Mouse (Mus musculus): Measurements from ENCODE around the gene Rdh16. TPM values are rescaled to one million over a fixed set of nuclear protein-coding genes. Genes with fewer than 3 reads are reported as not detected.
"Not testable (repeated sequence)": the region's sequence is repeated elsewhere in the genome, so short reads cannot be mapped to it uniquely, and the experiment has no call there.

The Rdh16 gene
- polyA plus RNA-seq, 1 experiment from 2014 or later, result not detected

DNA sequence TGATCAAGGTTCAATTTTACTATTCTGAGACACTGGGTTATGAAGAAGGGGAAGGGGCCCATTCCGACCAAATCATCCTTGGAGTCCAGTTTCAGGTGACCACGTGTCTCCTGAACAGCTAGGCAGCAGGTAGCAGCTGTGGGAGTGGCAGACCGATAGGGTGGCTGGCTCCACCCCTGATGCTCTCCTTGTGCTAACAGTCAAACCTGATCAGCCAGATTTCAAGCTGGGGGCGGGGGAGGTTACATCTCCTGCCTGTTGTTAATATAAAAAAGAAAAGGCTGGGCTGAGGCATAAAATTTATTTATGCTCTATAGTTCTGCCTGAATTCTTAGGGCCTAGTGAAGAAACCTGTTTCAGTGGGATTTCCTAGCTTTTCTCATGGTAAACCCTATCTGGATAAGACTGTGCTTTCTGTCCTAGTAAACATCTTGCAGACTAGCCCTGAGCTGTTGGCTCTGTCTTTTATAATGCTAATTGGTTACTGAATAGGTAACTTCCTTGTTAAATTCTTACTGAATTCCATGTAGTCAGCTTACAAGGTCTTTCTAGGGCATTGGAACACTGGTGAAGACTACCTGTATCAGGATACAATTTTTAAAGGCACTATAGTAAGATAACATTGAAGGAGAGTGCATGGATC, 16.4 kb downstream of the Rdh16 start:
- H3K27me3 ChIP-seq (ENCODE audit: control insufficient read depth, insufficient read depth, low read length); H3K4me1 ChIP-seq (ENCODE audit: control insufficient read depth, insufficient read depth, low read length); H3K36me3 ChIP-seq (ENCODE audit: control insufficient read depth, insufficient read depth, low read length); H3K27ac ChIP-seq (ENCODE audit: low read depth, low read length); H3K4me3 ChIP-seq (ENCODE audit: low read depth, low read length); H3K4me2 ChIP-seq (ENCODE audit: low read depth); H3K9ac ChIP-seq (ENCODE audit: low read length); ATAC-seq (ENCODE audit: insufficient read depth, low FRiP score, low TSS enrichment); H3K9me3 ChIP-seq (ENCODE audit: control insufficient read depth, low read length); DNase-seq (ENCODE audit: low spot score): not testable (repeated sequence)
- 80% methylated on average over 4 of the region's 4 CpGs for WGBS

DNA sequence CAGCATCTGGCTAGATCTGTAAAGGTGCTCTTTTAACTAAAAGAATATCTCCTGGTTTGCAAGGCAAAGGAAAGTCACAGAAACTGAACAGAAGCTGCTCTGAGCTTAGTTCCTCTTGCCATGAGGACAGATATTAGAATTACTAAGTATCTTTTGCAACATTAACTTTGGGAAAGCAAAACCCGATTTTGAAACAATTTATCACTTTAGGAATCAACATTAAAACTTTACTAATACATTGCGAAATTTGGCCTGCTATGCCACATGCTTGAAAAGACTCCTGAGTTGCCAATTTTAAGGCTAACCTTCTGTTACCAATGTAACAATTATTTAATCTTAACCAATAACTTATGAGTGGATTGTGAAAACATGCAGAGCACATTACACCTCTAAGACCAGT, 20.9 kb downstream of the Rdh16 start:
- not testable (repeated sequence) for H3K4me2 ChIP-seq (ENCODE audit: low read depth); H3K36me3 ChIP-seq (ENCODE audit: control insufficient read depth, insufficient read depth, low read length); H3K4me1 ChIP-seq (ENCODE audit: control insufficient read depth, insufficient read depth, low read length); H3K27me3 ChIP-seq (ENCODE audit: control insufficient read depth, insufficient read depth, low read length); H3K9me3 ChIP-seq (ENCODE audit: control insufficient read depth, low read length); ATAC-seq (ENCODE audit: insufficient read depth, low FRiP score, low TSS enrichment); DNase-seq (ENCODE audit: low spot score); H3K4me3 ChIP-seq (ENCODE audit: low read depth, low read length); H3K9ac ChIP-seq (ENCODE audit: low read length); H3K27ac ChIP-seq (ENCODE audit: low read depth, low read length)
- 90% methylated on average over 2 of the region's 2 CpGs for WGBS

DNA sequence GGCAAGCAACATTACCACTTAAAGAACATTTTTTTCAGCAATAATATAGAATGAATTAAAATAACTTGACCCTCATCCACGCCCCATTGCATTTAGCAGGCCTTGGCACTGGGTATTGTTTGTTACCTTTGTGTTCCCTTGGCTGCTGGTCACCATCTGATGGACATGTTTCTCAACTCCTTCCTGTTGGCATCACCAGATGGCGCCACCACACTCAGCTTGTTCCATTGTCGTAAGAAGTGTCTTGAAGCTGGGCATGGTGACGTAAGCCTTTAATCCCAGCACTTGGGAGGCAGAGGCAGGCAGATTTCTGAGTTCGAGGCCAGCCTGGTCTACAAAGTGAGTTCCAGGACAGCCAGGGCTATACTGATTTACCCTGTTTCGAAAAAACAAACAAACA, 24.4 kb downstream of the Rdh16 start:
- H3K9ac ChIP-seq (ENCODE audit: low read length), result no peak overlapping the region
- no peaks in the 10 kb centered on the region for H3K9me3 ChIP-seq (ENCODE audit: control insufficient read depth, low read length)
- no peak overlapping the region for H3K27ac ChIP-seq (ENCODE audit: low read depth, low read length)
- WGBS, result 82% methylated on average over 6 of the region's 6 CpGs
- no peak overlapping the region for H3K4me2 ChIP-seq (ENCODE audit: low read depth)
- H3K4me3 ChIP-seq (ENCODE audit: low read depth, low read length), result no peak overlapping the region
- ATAC-seq (ENCODE audit: insufficient read depth, low FRiP score, low TSS enrichment) (no peak), DNase-seq (ENCODE audit: low spot score) (no peak)
- H3K27me3 ChIP-seq (ENCODE audit: control insufficient read depth, insufficient read depth, low read length), result no peaks in the 10 kb centered on the region
- H3K36me3 ChIP-seq (ENCODE audit: control insufficient read depth, insufficient read depth, low read length), result no peaks in the 10 kb centered on the region
- no peaks in the 10 kb centered on the region for H3K4me1 ChIP-seq (ENCODE audit: control insufficient read depth, insufficient read depth, low read length)

DNA sequence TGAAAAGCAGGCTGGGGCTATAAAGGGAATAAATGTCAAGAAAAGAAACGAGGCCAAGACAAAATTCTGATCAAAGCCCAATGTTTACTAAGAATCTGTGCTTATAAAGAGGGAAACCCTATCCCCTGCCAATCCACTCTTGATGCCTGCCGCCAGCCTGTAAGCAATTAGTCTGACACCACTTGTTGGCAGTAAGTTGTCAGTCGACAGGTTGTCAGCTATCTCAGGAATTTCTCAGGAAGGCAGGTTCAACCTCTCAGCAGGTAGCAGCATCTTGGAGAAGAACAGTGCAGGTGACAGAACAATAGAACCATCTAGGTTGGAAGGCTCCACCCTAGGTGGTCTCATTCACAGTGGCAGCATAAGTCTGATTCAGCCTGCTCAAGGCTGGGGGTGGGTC, 28.2 kb downstream of the Rdh16 start:
- H3K27me3 ChIP-seq (ENCODE audit: control insufficient read depth, insufficient read depth, low read length), result no peaks in the 10 kb centered on the region
- H3K9ac ChIP-seq (ENCODE audit: low read length), result no peak overlapping the region
- H3K9me3 ChIP-seq (ENCODE audit: control insufficient read depth, low read length), result no peaks in the 10 kb centered on the region
- WGBS, result 79% methylated on average over 3 of the region's 3 CpGs
- no peak overlapping the region for H3K27ac ChIP-seq (ENCODE audit: low read depth, low read length)
- no peak for DNase-seq (ENCODE audit: low spot score)
- no peak overlapping the region for H3K4me3 ChIP-seq (ENCODE audit: low read depth, low read length)
- ATAC-seq (ENCODE audit: insufficient read depth, low FRiP score, low TSS enrichment), result no peak
- no peaks in the 10 kb centered on the region for H3K36me3 ChIP-seq (ENCODE audit: control insufficient read depth, insufficient read depth, low read length)
- no peaks in the 10 kb centered on the region for H3K4me1 ChIP-seq (ENCODE audit: control insufficient read depth, insufficient read depth, low read length)
- H3K4me2 ChIP-seq (ENCODE audit: low read depth), result no peak overlapping the region

DNA sequence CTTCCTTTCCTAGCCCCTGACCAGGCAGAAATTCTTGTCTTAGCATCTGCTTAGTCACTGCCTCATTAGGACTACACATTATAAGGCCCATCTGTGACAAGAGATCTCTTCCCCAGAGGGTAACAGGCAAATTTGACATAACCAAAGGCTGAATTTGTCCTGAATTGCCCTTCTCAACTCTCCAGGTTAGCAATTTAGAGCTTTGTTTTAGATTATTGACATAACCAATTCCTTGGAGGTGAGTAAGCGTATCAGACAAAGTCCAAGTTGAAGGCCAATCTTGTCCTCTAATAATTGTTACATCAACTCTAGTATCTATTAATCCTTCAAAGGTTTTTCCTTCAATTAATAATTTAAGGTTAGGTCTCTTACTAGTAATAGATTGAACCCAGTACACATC, 33.2 kb downstream of the Rdh16 start:
- H3K4me1 ChIP-seq (ENCODE audit: control insufficient read depth, insufficient read depth, low read length); H3K9me3 ChIP-seq (ENCODE audit: control insufficient read depth, low read length); DNase-seq (ENCODE audit: low spot score); ATAC-seq (ENCODE audit: insufficient read depth, low FRiP score, low TSS enrichment); H3K27me3 ChIP-seq (ENCODE audit: control insufficient read depth, insufficient read depth, low read length); H3K9ac ChIP-seq (ENCODE audit: low read length); H3K27ac ChIP-seq (ENCODE audit: low read depth, low read length); H3K36me3 ChIP-seq (ENCODE audit: control insufficient read depth, insufficient read depth, low read length); H3K4me3 ChIP-seq (ENCODE audit: low read depth, low read length); H3K4me2 ChIP-seq (ENCODE audit: low read depth): not testable (repeated sequence)
- WGBS, result 96% methylated on average over 1 of the region's 1 CpGs

DNA sequence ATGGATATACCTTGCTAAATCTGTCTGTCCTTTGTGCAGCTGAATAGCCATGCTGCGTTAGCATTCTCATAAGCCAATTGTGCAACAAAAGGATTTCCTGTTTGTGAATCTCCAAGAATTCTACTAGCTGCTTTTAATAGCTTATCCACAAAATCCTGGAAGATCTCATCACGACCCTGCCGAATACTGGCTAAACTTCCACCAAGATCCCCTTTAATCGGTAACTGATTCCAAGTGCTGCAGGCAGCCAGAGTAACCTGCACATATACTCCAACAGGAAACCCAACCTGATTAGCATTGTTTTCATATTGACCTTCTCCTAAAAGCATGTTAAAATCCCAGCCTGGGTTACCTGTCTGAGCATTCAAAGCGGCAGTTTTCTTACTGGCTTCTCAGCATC, 34.3 kb downstream of the Rdh16 start:
- 86% methylated on average over 5 of the region's 5 CpGs for WGBS

DNA sequence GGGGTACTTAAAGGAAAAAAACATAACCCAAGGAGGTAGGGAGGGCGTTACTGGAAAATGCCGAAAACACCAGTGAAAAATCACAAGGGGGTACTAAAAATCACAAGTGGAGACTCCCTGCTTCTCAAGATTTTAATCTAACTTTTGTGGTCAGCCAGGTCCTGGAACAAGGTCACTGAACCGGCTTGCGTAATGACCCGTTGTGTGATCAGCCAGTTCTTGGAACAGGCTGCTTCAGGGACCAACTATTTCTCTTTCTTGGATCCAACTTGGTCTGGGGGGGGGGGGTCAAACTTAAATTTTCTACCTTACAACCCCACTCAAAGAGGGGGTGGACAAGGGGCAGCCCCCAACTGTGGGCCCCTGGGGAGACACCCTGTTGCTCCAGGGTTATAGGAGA, 36.8 kb downstream of the Rdh16 start:
- DNase-seq (ENCODE audit: low spot score); H3K27ac ChIP-seq (ENCODE audit: low read depth, low read length): not testable (repeated sequence)

More for the DNA sequence above, 34.3 kb downstream of the Rdh16 start:
- Histone ChIP-seq H3K9me3 (ENCODE audit: control insufficient read depth, low read length) (no peaks in the 10 kb centered on the region), H3K4me2 (ENCODE audit: low read depth) (no peak overlapping the region), H3K36me3 (ENCODE audit: control insufficient read depth, insufficient read depth, low read length) (no peaks in the 10 kb centered on the region), H3K27me3 (ENCODE audit: control insufficient read depth, insufficient read depth, low read length) (no peaks in the 10 kb centered on the region), H3K4me1 (ENCODE audit: control insufficient read depth, insufficient read depth, low read length) (no peaks in the 10 kb centered on the region), H3K27ac (ENCODE audit: low read depth, low read length) (no peak overlapping the region), H3K9ac (ENCODE audit: low read length) (no peak overlapping the region), H3K4me3 (ENCODE audit: low read depth, low read length) (no peak overlapping the region)
- ATAC-seq (ENCODE audit: insufficient read depth, low FRiP score, low TSS enrichment) (no peak), DNase-seq (ENCODE audit: low spot score) (no peak)

DNA sequence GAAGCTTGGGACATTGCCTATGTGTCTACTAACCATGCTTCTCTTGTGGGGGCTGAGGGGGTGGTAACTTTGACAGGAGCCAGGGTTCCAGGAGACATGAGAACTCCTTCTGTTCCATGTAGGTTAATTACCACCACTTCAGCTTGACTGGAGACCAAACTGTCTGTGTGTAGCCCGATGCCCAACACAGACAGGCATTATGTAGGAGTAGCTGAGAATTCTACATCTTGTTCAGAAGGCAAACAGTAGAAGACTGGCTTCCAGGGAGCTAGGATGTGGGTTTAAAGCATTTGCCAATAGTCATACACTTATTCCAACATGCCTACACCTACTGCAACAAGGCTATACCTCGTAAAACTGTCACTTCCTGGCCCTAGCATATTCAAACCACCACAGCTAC, 37.6 kb downstream of the Rdh16 start:
- no peak overlapping the region for H3K9ac ChIP-seq (ENCODE audit: low read length)
- ATAC-seq (ENCODE audit: insufficient read depth, low FRiP score, low TSS enrichment) (no peak), DNase-seq (ENCODE audit: low spot score) (no peak)
- H3K27me3 ChIP-seq (ENCODE audit: control insufficient read depth, insufficient read depth, low read length), result no peaks in the 10 kb centered on the region
- H3K4me3 ChIP-seq (ENCODE audit: low read depth, low read length), result no peak overlapping the region
- no peaks in the 10 kb centered on the region for H3K4me1 ChIP-seq (ENCODE audit: control insufficient read depth, insufficient read depth, low read length)
- H3K9me3 ChIP-seq (ENCODE audit: control insufficient read depth, low read length), result no peaks in the 10 kb centered on the region
- no peak overlapping the region for H3K27ac ChIP-seq (ENCODE audit: low read depth, low read length)
- H3K36me3 ChIP-seq (ENCODE audit: control insufficient read depth, insufficient read depth, low read length), result no peaks in the 10 kb centered on the region
- H3K4me2 ChIP-seq (ENCODE audit: low read depth), result no peak overlapping the region
- 91% methylated on average over 2 of the region's 2 CpGs for WGBS

More for the DNA sequence above, 36.8 kb downstream of the Rdh16 start:
- not testable (repeated sequence) for H3K36me3 ChIP-seq (ENCODE audit: control insufficient read depth, insufficient read depth, low read length); H3K9ac ChIP-seq (ENCODE audit: low read length); H3K9me3 ChIP-seq (ENCODE audit: control insufficient read depth, low read length); H3K4me2 ChIP-seq (ENCODE audit: low read depth); H3K4me3 ChIP-seq (ENCODE audit: low read depth, low read length); H3K27me3 ChIP-seq (ENCODE audit: control insufficient read depth, insufficient read depth, low read length); H3K4me1 ChIP-seq (ENCODE audit: control insufficient read depth, insufficient read depth, low read length); ATAC-seq (ENCODE audit: insufficient read depth, low FRiP score, low TSS enrichment)
- WGBS, result 87% methylated on average over 5 of the region's 5 CpGs

DNA sequence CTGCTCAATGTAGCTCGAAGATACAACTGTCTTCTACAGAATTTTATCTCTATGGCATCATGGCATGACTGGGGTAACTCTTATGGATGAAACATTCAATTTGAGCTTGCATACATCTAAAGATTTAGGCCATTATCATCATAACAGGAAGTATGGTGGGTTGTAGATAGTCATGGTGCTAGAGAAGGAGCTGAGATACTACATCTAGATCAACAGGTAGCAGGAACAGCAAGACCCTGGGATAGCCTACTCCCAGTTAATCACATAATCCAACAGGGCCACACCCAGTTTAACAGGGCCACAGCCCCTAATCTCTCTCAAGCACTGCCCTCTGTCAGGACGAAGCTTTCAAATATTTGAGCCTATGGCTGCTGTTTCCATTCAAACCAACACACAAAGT, 39.8 kb downstream of the Rdh16 start:
- H3K27me3 ChIP-seq (ENCODE audit: control insufficient read depth, insufficient read depth, low read length), result no peaks in the 10 kb centered on the region
- H3K4me3 ChIP-seq (ENCODE audit: low read depth, low read length), result no peak overlapping the region
- DNase-seq (ENCODE audit: low spot score) (no peak), ATAC-seq (ENCODE audit: insufficient read depth, low FRiP score, low TSS enrichment) (no peak)
- no peak overlapping the region for H3K9ac ChIP-seq (ENCODE audit: low read length)
- no peak overlapping the region for H3K27ac ChIP-seq (ENCODE audit: low read depth, low read length)
- H3K36me3 ChIP-seq (ENCODE audit: control insufficient read depth, insufficient read depth, low read length), result no peaks in the 10 kb centered on the region
- H3K4me2 ChIP-seq (ENCODE audit: low read depth), result no peak overlapping the region
- no peaks in the 10 kb centered on the region for H3K9me3 ChIP-seq (ENCODE audit: control insufficient read depth, low read length)
- no peaks in the 10 kb centered on the region for H3K4me1 ChIP-seq (ENCODE audit: control insufficient read depth, insufficient read depth, low read length)
- WGBS, result 78% methylated on average over 2 of the region's 2 CpGs

All from neural tube, embryonic 11.5 days (tissue).